Mouse (Mus musculus): ENCODE results near the gene Snx12. TPM values are rescaled to one million over a fixed set of nuclear protein-coding genes. Genes with fewer than 3 reads are reported as not detected.

The Snx12 gene
- polyA plus RNA-seq, 1 experiment from 2014 or later, result 48.0 TPM

DNA sequence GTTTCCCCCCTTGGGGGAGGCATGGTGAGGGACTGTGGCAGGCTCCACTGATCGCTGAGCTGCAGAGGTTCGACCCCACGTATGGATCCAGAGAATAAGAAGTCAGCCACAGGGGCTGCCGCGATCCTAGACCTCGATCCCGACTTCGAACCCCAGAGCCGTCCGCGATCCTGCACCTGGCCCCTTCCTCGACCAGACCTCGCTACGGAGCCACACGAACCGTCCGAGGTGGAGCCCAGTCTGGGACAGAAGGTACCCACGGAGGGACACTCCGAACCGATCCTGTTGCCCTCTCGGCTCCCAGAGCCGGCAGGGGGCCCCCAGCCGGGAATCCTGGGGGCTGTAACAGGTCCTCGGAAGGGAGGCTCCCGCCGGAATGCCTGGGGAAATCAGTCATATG lies 32.4 kb upstream of the Snx12 start:
- no peaks in the 10 kb centered on the region for H3K9me3 ChIP-seq (ENCODE audit: control insufficient read depth, low read length)
- no peak; the same call in 1 of the 2 replicates for ATAC-seq (replicated peaks; ENCODE audit: low FRiP score, low TSS enrichment, low read depth)
- H3K4me1 ChIP-seq (replicated peaks; ENCODE audit: control insufficient read depth, insufficient read depth, low read length), result no peaks in the 10 kb centered on the region; the same call in 1 of the 2 replicates
- H3K27ac ChIP-seq (ENCODE audit: low read depth), result peak overlapping the region; percentile 38; the same call in 1 of the 2 replicates
- H3K9ac ChIP-seq (ENCODE audit: low read length), result peak overlapping the region; percentile 46
- WGBS, result 15% methylated on average over 26 of the region's 26 CpGs
- peak; percentile 65 for DNase-seq (ENCODE audit: low spot score)
- H3K36me3 ChIP-seq (ENCODE audit: control insufficient read depth, insufficient read depth, low read length), result 0 out of 2 replicates have a peak, but pooled peaks cover 6% of the 10 kb centered on the region
- H3K4me2 ChIP-seq (ENCODE audit: low read length), result peak overlapping the region; percentile 59
- peak overlapping the region; percentile 49 for H3K4me3 ChIP-seq (ENCODE audit: low read depth, low read length)
- H3K27me3 ChIP-seq (replicated peaks; ENCODE audit: control insufficient read depth, insufficient read depth, low read length), result 0 out of 2 replicates have a peak, but pooled peaks cover 6% of the 10 kb centered on the region

DNA sequence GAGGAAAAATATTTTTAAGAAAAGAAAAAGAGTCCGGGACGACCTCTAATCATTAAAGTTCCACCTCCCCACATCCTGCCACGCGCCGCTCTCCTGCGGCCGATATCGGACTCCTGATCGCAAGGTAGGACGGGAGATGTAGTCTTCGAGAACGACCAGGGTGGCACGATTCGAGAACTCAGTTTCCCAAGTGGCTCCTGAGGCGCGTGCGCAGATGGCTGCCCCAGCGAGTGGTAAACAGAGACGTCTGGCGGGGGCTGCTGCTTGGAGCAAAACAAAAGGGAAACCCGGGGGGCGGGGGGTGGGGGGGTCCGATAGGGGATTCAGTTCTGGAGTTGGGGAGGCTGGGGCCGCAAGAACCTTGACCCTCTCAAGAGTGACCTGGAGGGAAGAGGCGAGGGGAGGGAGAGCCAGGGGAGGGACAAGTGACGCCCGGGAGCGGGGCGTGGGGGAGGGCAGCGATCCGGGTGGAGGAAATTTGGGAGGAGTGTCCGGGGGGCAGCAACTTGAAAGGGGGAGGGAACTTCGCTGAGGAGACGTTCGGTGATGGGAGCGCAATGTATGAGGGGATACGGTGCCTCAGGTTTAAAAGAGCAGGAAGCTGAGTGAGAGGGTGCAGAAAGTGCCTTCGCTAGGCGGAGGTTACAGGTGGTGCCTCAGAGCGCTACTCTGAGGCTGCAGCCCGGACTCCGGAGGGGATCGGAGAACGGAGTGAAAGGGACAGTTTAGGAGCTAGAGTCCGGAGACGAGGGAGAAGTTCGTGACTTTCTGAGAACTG lies 31.8 kb upstream of the Snx12 start, which contains the start of gene Foxo4:
TSS of gene Foxo4 (plus strand) at position 577 of the 778 bp plus-strand sequence.
- Histone ChIP-seq H3K9me3 (ENCODE audit: control insufficient read depth, low read length) (no peaks in the 10 kb centered on the region), H3K4me3 (ENCODE audit: low read depth, low read length) (peak within 1 kb of the TSS; percentile 49), H3K27ac (ENCODE audit: low read depth) (peak within 1 kb of the TSS; percentile 38; the same call in 1 of the 2 replicates), H3K27me3 (replicated peaks; ENCODE audit: control insufficient read depth, insufficient read depth, low read length) (0 out of 2 replicates have a peak, but pooled peaks cover 6% of the 10 kb centered on the region), H3K4me2 (ENCODE audit: low read length) (peak within 1 kb of the TSS; percentile 59), H3K4me1 (replicated peaks; ENCODE audit: control insufficient read depth, insufficient read depth, low read length) (no peaks in the 10 kb centered on the region; the same call in 1 of the 2 replicates), H3K9ac (ENCODE audit: low read length) (peak within 1 kb of the TSS; percentile 46), H3K36me3 (ENCODE audit: control insufficient read depth, insufficient read depth, low read length) (0 out of 2 replicates have a peak, but pooled peaks cover 6% of the 10 kb centered on the region)
- ATAC-seq (replicated peaks; ENCODE audit: low FRiP score, low TSS enrichment, low read depth), result peak; percentile 89
- 18% methylated on average over 46 of the region's 47 CpGs for WGBS
- peak; percentile 85 for DNase-seq (ENCODE audit: low spot score)

DNA sequence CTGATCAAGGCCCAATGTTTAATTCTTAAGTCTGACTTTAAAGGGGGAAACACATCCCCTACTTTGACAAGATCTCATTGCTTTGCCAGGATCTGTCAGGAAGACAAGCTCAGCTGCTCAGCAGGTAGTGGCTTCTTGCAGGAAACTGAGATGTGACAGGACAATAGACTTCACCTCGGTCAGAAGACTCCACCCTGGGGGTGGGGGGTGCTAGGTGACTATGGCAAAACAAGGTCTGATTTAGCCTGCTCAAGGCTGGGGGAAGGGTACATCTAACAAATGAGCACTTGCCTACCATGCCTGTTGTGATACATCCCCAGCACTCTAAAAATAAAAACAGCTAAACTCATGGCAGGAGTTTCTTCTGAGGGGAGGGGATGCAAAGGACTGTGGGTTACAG lies 22.6 kb upstream of the Snx12 start:
- Histone ChIP-seq H3K4me2 (ENCODE audit: low read length) (no peak overlapping the region), H3K9me3 (ENCODE audit: control insufficient read depth, low read length) (no peaks in the 10 kb centered on the region), H3K36me3 (ENCODE audit: control insufficient read depth, insufficient read depth, low read length) (no peaks in the 10 kb centered on the region), H3K4me3 (ENCODE audit: low read depth, low read length) (no peak overlapping the region), H3K27me3 (replicated peaks; ENCODE audit: control insufficient read depth, insufficient read depth, low read length) (0 out of 2 replicates have a peak, but pooled peaks cover 6% of the 10 kb centered on the region), H3K9ac (ENCODE audit: low read length) (no peak overlapping the region), H3K4me1 (replicated peaks; ENCODE audit: control insufficient read depth, insufficient read depth, low read length) (no peaks in the 10 kb centered on the region), H3K27ac (ENCODE audit: low read depth) (no peak overlapping the region)
- DNase-seq (ENCODE audit: low spot score) (no peak), ATAC-seq (replicated peaks; ENCODE audit: low FRiP score, low TSS enrichment, low read depth) (no peak)
- 20% methylated on average over 1 of the region's 1 CpGs for WGBS

DNA sequence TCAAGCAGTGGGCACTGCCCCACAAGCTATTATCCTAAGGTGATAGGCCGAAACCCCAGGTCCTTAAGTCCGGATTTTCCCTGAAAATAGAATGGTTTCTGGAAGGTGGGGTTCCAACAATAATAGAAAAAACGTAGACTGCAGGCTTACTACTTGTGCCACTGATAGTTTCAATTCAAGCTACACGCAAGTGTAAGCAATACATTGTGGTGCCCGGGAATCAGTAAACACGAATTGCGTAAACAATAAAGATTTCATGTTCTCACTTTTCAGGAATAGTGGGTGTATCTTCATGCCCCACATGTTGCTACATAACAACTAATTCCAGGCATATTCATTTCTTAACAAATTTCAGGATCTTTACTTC lies 416 bp upstream of the Snx12 start:
- Histone ChIP-seq H3K4me2 (ENCODE audit: low read length) (peak overlapping the region; percentile 50), H3K4me3 (ENCODE audit: low read depth, low read length) (peak overlapping the region; percentile 52), H3K36me3 (ENCODE audit: control insufficient read depth, insufficient read depth, low read length) (0 out of 2 replicates have a peak, but pooled peaks cover 2% of the 10 kb centered on the region), H3K4me1 (replicated peaks; ENCODE audit: control insufficient read depth, insufficient read depth, low read length) (no peaks in the 10 kb centered on the region), H3K9me3 (ENCODE audit: control insufficient read depth, low read length) (no peaks in the 10 kb centered on the region), H3K27me3 (replicated peaks; ENCODE audit: control insufficient read depth, insufficient read depth, low read length) (no peaks in the 10 kb centered on the region), H3K27ac (ENCODE audit: low read depth) (no peak overlapping the region), H3K9ac (ENCODE audit: low read length) (0 out of 2 replicates have a peak overlapping the region, but pooled peaks have one; percentile 13)
- WGBS, result 26% methylated on average over 7 of the region's 7 CpGs
- DNase-seq (ENCODE audit: low spot score) (no peak), ATAC-seq (replicated peaks; ENCODE audit: low FRiP score, low TSS enrichment, low read depth) (no peak)

DNA sequence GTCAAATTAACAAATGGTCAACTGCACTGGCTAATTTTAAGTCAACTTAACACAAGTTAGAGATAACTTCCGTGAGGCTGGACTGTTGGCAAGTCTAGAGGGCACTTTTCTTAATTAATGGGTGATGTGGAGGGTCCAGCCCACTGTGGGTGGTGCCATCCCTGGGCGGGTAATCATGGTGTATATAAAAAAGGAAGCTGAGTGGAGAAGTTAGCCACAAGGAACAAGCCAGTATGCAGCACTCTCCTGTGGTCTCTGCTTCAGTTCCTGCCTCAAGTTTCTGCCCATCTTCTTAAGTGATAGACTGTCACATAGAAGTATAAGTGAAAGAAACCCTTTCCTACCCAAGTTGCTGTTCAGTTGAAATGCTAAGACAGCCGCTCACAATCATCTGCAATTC lies 33.1 kb downstream of the Snx12 start:
- Histone ChIP-seq H3K27me3 (replicated peaks; ENCODE audit: control insufficient read depth, insufficient read depth, low read length) (no peaks in the 10 kb centered on the region), H3K4me1 (replicated peaks; ENCODE audit: control insufficient read depth, insufficient read depth, low read length) (no peaks in the 10 kb centered on the region), H3K4me2 (ENCODE audit: low read length) (no peak overlapping the region), H3K9ac (ENCODE audit: low read length) (no peak overlapping the region), H3K9me3 (ENCODE audit: control insufficient read depth, low read length) (no peaks in the 10 kb centered on the region), H3K4me3 (ENCODE audit: low read depth, low read length) (no peak overlapping the region), H3K36me3 (ENCODE audit: control insufficient read depth, insufficient read depth, low read length) (no peaks in the 10 kb centered on the region), H3K27ac (ENCODE audit: low read depth) (no peak overlapping the region)
- no peak for DNase-seq (ENCODE audit: low spot score)
- WGBS, result 81% methylated on average over 3 of the region's 3 CpGs
- no peak for ATAC-seq (replicated peaks; ENCODE audit: low FRiP score, low TSS enrichment, low read depth)

DNA sequence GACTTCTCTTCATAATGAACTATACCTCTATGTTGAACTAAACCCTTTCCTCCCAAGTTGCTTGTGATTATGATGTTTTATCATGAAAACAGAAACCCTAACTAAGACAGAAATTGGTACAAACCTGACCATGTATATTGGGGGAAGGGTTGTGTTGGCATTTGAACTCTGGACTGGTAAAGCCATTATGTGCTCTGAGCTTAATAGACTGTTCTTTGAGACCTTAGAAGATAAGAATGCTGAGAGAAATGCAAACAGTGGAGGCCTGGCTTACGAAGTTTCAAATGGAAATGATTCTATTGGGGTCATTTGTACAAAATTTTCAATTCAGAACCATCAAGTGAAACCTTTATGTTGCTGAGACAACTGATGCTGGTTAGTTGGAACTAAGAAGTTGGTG lies 34.7 kb downstream of the Snx12 start:
- WGBS, result 71% methylated on average over 1 of the region's 1 CpGs
- ATAC-seq (replicated peaks; ENCODE audit: low FRiP score, low TSS enrichment, low read depth), result no peak
- Histone ChIP-seq H3K27me3 (replicated peaks; ENCODE audit: control insufficient read depth, insufficient read depth, low read length) (0 out of 2 replicates have a peak, but pooled peaks cover 3% of the 10 kb centered on the region), H3K4me1 (replicated peaks; ENCODE audit: control insufficient read depth, insufficient read depth, low read length) (no peaks in the 10 kb centered on the region), H3K9ac (ENCODE audit: low read length) (no peak overlapping the region), H3K4me2 (ENCODE audit: low read length) (no peak overlapping the region), H3K4me3 (ENCODE audit: low read depth, low read length) (no peak overlapping the region), H3K9me3 (ENCODE audit: control insufficient read depth, low read length) (no peaks in the 10 kb centered on the region), H3K36me3 (ENCODE audit: control insufficient read depth, insufficient read depth, low read length) (no peaks in the 10 kb centered on the region), H3K27ac (ENCODE audit: low read depth) (no peak overlapping the region)
- no peak for DNase-seq (ENCODE audit: low spot score)

- ATAC-seq (replicated peaks; ENCODE audit: low FRiP score, low TSS enrichment, low read depth), result no peak
- no peak overlapping the region for H3K4me2 ChIP-seq (ENCODE audit: low read length)
- no peak overlapping the region for H3K9ac ChIP-seq (ENCODE audit: low read length)
- H3K9me3 ChIP-seq (ENCODE audit: control insufficient read depth, low read length), result no peaks in the 10 kb centered on the region
- DNase-seq (ENCODE audit: low spot score), result no peak
- no peaks in the 10 kb centered on the region for H3K4me1 ChIP-seq (replicated peaks; ENCODE audit: control insufficient read depth, insufficient read depth, low read length)
- no peaks in the 10 kb centered on the region for H3K36me3 ChIP-seq (ENCODE audit: control insufficient read depth, insufficient read depth, low read length)
- no peak overlapping the region for H3K27ac ChIP-seq (ENCODE audit: low read depth)
- H3K27me3 ChIP-seq (replicated peaks; ENCODE audit: control insufficient read depth, insufficient read depth, low read length), result no peaks in the 10 kb centered on the region
- no peak overlapping the region for H3K4me3 ChIP-seq (ENCODE audit: low read depth, low read length)
- WGBS, result 90% methylated on average over 1 of the region's 1 CpGs
These were observed 49.0 kb downstream of the Snx12 start for GRCm38 (mm10) chrX:101173388-101173787.

DNA sequence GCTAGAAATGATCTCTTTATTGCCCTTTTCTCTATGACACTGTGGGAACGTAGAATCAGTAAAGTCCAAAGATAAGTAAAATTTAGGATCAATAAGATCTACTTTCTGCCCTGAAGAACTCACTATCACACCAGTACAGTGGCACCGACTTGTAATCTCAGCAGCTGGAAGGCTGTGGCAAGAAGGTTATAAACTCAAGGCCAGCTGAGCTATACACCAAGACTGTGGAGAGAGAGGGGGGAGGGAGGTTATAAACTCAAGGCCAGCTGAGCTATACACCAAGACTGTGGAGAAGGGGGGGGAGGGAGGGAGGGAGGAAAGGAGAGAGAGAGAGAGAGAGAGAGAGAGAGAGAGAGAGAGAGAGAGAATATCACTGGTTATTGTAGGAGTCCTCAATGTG lies 53.9 kb downstream of the Snx12 start:
- Histone ChIP-seq H3K27ac (ENCODE audit: low read depth) (no peak overlapping the region), H3K4me1 (replicated peaks; ENCODE audit: control insufficient read depth, insufficient read depth, low read length) (no peaks in the 10 kb centered on the region), H3K36me3 (ENCODE audit: control insufficient read depth, insufficient read depth, low read length) (no peaks in the 10 kb centered on the region), H3K9me3 (ENCODE audit: control insufficient read depth, low read length) (no peaks in the 10 kb centered on the region), H3K4me3 (ENCODE audit: low read depth, low read length) (no peak overlapping the region), H3K4me2 (ENCODE audit: low read length) (no peak overlapping the region), H3K27me3 (replicated peaks; ENCODE audit: control insufficient read depth, insufficient read depth, low read length) (no peaks in the 10 kb centered on the region), H3K9ac (ENCODE audit: low read length) (no peak overlapping the region)
- DNase-seq (ENCODE audit: low spot score) (no peak), ATAC-seq (replicated peaks; ENCODE audit: low FRiP score, low TSS enrichment, low read depth) (no peak)
- 54% methylated on average over 2 of the region's 2 CpGs for WGBS

Data from intestine, embryonic 14.5 days (tissue).